Mouse (Mus musculus) kidney, adult 9 months (tissue): ENCODE measurements around the gene Zfp384.

Experiments
- DNase-seq: peaks from one replicate; pipeline ENCODE4 v3.0.0; 2022

The Zfp384 gene

DNA sequence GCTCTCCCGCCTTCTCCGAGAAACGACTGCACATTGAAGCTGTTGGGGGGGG is at the start of gene Zfp384:
TSS of gene Zfp384 (plus strand) at position 17 of the 52 bp plus-strand sequence.
- DNase-seq = no peak

DNA sequence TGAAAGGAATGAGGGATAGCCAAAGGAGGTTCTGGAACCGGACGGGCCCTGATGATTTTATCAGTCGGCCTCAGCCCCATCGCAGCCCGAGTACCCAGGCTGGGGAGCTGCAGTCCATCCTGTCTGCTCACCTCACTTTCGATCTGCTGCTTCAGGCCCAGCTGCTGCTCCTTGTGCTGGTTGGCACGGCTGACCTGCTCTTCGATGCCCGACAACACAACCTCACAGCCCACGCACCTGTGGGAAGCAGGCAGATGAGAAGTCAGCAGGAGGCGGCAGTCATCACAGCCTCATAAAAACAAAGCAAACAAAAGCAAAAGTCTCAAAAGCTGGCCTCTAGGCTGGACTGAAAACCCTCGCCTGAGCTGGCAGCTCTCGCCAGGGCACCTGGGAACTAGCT is 49.0 kb upstream of the Zfp384 start:
- DNase-seq = no peak

DNA sequence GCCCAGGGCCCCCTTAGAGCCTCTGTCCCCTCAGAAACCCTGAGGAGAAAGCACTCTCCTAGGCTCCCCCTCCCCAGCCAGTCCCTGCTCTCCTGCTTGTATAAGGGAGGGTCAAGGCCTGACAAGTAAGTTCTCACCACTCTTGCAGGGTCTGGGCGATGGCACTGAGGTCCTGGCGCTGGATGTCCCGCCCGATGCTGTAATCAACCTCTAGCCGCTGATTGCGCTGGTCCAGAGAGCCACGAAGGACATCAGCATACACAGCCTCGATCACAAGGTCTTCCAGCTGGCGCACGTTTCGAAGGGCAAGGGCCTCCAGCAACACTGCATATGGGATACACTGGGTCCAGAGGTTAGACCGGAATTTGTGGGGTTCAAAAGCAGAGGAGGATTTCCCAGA is 47.9 kb upstream of the Zfp384 start:
- no peak for DNase-seq

DNA sequence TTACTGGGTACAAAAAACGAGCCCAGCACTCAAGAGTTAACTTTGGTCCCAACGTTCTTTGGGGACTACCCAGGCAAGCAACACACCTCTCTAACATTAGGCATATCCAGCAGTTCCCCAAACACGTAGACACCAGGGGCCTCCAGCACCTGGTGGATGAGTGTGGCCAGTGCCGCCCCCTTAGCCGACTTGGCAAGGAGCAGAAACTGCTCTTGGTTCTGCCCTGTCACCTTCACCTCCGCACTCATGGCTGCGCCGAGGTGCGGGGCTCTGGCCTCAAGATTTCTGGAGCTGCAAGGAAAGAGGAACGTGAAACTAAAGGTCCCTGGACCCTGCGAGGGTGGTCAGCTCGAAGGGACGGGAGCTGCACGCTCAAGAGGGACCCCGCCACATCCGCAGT is 44.3 kb upstream of the Zfp384 start:
- no peak for DNase-seq

DNA sequence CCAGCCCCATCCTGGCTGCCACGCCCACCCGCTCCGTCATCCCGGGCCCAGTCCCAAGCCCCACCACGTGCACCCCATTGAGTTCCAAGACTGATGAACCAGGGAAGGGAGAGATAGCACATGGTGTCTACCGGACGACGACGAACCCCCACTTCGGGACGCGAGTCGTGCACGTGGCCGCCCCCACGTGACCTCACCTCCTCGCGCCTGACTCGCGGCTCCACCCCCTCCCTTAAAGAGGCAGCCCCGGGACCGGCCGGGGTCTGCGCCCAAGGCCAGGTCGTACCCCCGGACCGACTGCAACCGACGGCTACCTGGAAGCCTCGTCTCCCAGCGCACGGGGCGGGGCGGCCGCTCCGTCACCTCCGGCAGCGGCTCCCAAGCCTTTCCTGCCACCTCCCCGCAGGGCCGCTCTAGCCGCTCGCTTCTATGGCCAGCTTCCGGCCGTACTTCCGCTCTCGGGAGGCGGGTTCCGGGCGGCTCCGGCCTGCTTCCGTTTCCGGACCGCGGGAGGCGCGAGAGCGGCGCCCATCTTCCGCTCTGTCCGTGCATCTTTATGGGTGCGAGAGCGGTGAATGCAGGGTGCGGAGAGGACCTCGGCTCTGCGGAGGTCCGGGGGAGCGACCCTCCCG is 43.7 kb upstream of the Zfp384 start, which contains the start of gene Cops7a:
TSS of gene Cops7a (minus strand) at position 451 of the 632 bp plus-strand sequence.
- DNase-seq = peak; percentile 95

DNA sequence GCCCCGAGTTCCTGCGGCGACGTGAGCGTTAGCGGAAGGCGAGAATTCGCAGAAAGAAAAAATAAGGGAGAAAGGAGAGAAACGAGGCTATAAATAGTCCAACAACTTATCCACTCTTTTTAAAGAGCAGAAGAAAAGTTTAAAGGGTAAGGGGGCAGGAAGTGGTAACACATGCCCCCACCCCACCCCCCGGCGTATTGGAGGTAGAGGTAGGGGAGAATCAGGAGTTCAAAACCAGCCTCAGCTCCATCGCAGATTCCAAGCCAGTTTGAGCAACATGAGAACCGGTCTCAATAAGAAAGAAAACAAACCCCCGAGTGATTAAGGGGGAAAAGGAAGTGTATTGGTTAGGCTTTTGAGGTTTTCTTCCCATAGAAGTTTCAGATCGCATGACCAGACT is 43.2 kb upstream of the Zfp384 start:
- no peak for DNase-seq

DNA sequence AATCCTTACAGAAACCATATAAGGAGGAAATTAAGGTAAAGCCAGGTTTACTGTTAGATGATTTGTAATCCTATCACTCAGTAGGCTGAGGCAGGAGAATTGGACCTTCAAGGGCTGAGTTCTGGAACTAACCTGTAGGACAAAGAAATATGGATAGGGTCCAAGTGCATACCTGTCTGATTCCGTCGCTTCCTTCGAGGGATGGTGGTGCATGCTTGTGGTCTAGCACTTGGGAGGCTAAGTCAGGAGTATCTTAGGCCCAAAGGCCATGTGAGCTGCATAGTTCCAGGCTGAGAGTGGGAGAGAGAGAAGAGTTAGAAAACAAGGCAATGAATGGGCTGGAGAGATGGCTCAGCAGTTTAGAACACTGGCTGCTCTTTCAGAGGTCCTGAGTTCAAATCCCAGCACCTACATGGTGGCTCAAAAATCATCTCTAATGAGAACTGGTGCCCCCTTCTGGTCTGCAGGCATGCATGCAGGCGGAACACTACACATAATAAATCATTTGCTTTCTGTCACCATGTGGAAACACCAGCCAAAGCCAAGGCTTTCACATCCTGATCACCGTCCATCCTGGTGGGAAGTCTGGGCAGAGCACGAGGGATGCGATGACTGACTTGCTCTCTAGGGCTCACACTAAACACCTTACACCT is 42.4 kb upstream of the Zfp384 start:
- DNase-seq = peak; percentile 38

DNA sequence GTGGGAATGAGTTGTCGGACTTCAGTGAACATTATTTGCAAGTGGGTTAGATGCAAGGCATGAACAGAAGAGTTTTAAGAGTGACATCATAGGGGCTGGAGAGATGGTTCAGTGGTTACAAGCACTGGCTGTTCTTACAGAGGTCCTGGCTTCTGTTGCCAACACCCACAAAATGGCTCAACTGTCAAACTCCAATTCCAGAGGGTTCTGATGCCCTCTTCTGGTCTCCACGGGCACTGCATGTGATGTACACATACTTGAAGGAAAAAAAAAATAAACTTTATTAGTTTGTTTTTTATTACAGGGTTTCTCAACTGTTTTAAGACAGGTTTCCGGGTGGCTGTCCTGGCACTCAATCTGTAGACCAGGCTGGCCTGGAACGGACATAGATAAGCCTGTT is 41.2 kb upstream of the Zfp384 start:
- DNase-seq = peak; percentile 61

DNA sequence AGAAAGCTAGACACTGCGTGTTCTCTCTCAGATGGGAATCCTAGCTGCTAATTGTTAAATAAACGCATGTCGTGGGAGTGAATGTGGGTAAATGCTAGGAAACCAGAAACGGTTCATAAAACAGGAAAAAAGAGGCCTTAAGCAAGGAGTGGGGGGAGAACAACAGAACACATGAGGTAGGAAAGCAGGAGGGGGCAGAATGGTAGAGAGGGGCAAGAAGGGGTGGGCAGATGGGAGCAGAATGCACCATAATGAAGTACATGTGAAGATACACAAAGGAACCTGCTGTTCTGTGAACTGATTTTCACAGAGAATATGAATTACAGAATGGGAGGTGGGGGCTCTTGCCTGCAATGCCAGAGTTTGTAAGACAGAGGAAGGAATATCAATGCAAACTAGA is 16.7 kb upstream of the Zfp384 start:
- no peak for DNase-seq

DNA sequence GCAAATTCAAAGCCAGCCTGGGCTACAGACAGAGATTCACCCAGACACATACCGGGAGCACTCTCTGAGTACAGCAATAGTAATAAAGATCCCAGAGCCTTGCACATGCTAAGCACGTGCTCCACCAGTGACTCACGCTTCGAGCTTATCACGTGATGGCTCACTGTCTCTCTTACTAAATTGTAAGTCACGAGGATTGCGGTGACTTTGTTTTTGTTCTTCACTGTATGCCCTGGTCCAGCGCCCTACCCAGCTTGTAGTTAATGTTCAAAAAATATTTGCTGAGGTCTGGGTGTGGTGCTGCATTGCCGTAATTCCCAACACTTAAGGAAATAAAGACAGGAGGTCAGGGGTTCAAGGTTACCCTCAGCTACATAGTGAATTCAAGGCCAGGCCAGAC is 15.6 kb upstream of the Zfp384 start:
- DNase-seq = no peak

DNA sequence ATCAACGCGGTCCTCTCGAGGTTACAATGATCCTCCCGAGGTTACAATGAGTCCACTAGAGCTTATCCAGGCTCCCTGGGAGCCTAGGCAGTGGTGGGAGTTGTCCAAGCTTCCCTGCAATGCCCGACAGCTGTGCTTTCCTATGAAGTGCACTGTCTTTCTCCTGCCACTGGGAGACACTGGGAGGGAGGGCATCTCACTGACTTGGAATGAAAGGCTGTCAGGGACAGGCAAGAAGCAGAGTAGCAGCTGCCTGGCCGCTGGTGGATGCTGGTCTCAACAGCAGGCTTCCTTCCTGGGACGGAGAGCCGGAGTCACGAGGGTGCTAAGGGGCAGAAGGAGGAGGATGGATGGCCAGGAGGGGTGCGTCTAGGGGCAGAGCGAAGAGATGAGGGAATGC is 15.1 kb upstream of the Zfp384 start:
- DNase-seq = no peak

DNA sequence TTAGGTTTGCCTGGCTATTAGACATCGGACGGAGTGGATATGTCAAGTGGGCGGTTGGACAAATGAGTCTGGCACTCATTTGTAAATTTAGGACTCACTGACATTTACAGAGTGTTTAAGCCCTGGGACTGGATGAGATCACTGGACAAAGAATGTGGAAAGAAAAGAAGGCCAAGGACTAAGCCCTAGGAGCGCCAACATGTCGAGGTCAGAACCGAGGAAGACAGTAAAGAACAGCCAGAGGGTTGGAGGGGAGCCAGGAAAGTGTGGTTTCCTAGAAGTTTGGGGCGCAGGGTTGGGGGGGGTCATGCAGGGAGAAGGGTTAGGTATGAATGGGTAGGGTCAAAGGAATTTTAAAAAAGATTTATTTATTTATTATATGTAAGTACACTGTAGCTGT is 13.7 kb upstream of the Zfp384 start:
- no peak for DNase-seq

DNA sequence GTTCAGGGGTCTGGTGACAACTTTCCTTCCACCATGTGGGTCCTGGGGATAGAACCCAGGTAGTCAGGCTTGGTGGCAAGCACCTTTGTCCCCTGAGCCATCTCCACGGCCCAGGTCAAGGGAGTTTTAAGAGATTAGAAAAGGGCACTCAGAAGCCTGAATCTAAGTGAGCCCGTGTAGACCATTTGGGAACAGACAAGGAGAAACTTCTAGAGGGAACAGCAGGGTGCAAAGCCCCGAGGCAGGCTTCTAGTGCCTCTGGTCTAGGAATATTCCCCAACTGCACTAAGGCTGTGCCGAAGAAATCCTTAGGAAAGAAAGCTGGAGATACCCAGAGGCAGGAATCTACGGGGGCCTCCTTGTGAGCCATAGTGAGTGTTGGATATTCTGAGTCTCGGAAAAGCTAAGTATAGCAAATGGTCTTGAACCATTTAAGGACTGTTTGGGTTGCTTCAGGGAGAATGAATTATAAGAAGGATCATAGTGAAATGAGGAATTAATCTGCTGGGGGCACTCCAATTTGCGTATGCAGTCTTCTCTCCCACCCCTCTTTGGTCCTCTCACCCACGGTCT is 13.0 kb upstream of the Zfp384 start:
- DNase-seq = no peak

DNA sequence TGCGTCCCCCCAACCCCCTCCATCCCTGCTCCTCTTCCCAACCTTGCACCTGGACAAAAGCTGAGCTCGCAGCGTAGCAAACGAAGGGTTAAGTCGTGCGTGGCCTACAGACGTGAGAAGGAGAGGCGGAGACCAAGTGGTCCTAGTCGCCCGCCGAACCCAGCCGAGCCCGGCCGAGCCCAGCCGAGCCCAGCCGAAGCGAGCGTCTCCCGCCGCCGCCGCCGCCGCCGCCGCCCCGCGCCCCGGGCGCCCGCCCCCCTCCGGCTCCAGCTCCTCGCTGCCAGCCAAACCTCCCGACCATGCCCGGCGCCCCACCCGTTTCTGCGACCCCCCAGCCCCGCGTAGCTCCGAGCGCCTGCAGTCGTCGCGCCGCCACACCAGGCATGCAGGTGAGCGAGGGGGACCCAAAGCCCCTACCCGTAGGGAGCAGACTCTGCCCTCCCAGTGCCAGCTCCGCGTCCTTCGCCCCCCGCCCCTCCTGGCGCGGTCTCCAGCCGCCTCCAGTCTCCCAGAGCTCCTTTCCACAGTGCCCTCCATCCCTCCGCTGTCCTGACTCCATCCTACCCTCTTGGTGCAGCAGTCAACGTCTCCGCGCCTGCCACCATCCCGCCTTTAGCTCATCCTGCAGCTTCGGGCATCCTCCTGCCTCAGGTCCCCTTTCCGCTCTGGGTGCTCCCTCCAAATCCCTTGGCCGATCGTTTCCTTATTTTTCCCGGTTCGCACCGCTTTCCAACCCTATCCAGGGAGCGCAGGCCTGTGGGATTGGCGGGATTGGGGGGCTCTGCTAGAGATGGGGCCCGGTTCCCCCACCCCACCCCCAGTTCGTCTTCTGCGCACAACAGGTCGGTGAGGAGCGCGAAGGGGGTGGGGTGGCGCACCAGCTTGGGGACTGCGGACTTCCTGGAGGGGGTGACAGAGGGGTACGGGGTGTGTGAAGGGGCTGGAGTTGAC is 12.1 kb upstream of the Zfp384 start, which contains the start of gene Pianp:
TSS of gene Pianp (plus strand) at position 144 of the 951 bp plus-strand sequence.
- peak; percentile 46 for DNase-seq

DNA sequence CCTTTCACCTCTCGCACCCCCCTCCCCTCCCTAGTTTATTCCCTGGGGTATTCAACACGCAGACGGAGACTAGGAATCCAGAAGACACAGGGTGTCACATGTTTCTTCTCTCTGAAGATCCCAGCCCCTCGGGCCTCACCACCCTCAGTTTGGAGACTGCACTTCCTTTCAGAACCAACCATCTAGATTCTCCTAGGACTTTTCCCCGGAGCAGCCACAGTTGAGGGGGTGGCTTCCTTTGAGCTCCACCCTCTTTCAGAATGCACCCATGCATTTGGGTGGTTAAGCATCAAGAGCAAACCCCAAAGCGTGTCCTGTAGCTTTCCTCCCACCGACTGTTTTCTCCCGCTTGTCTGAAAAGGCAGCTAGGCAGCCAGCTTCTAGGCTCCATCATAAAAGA is 10.9 kb upstream of the Zfp384 start:
- no peak for DNase-seq

DNA sequence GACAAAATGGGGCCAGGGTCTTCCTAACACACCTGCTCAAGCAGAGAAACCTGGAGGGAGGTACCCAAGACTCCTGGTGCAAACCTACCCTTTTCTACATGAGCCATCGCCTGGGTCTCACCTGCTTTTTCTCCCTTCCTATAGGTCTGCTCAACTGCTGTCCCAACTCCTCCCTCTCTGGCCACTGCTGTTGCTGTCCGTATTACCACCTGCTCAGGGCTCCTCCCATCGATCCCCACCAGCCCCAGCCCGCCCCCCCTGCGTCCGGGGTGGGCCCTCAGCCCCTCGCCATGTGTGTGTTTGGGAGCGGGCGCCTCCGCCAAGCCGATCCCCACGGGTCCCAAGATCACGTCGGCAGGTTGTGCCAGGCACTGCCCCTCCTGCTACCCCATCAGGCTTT is 9.9 kb upstream of the Zfp384 start:
- DNase-seq = no peak

DNA sequence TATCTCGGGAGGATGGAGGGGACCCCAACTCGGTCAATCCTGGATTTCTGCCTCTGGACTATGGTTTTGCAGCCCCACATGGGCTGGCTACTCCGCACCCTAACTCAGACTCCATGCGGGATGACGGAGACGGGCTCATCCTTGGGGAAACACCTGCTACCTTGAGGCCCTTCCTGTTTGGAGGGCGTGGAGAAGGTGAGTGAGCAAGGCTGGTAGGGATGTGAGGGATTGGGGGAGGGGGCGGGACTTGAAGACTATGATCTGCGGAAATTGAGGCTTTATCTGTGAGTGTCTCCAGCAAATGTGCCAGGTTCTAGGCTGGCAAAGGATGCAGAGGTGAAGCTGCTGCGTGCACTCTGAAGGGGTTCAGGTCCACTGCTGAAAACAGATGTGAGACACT is 9.4 kb upstream of the Zfp384 start:
- no peak for DNase-seq

DNA sequence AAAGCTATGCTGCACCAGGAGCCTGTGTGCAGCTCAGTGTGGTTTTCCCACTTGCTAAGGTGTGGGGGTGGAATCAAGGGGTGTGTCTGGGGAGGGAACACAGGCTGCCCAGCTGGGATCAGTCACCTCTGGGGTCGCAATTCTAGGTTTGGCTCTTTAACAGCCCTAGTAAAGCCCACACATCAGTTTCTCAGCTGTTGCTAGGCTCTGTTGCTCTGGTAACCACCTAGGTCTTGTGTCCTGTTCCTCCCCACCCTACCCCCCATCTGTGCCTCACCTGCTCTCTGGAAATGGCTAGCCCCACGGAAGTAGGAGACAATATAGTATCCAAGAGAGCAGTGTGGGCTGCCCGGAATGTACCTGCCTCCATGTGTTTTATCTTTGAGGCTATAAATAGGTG is 5.2 kb upstream of the Zfp384 start:
- no peak for DNase-seq

DNA sequence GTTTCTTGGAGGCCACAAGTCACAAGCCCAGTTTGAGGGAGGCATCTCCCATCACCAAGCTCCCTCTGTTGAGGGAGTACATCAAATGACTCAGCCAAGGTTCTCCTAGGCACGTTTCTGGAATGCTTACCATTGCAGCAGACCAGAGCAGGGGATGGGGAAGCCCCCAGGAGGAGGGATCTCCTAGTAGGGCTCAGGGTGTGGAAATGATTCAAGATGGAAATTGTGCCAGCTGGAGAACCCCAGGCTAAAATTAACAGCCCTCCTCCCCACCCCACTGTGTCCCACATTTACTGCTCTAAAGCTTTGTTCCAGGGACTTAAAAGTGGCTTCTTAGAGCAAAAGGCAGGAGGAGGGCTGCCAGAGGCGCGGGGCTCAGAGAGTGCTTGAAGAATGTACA is 3.9 kb upstream of the Zfp384 start:
- DNase-seq = no peak

DNA sequence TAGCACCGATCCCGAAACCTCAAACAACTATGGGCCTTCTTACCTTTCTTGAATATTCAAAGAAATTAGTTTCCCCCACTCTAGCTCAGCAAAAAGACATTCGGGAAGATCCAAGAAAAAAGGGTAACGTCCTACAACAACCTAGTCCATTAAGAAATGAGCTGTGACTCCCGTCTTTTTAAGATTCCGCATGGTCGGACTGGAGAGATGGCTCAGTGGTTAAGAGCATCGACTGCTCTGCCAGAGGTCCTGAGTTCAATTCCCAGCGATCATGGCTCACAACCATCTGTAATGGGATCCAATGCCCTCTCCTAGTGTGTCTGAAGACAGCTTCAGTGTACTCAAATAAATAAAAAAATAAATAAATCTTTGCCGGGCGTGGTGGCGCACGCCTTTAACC is 885 bp upstream of the Zfp384 start:
- DNase-seq = no peak

DNA sequence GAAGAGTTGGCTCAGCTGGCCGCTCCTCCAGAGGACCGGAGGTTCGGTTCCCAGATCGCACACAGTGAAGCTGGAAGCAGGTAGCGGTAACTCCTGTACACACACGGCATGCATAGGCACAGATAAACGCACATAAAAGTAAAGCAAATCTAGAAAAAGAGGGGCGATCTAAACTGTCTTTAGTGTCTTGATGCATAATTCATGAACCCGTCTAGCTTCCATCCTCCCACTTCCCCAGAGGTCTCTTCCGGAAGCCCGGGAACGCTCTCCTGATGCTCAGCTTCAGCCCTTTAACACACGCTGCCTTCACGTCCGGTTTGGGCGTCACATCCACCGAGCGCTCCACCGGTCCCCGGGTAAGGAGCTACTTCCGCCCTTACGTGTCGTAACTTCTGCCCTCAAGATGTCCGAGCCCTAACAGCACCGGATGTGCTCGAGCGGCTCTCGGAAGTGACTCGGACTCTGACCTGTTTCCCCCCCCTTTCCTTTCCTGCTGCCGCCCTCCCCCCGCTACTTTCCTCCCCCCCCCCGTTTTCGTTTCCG is 288 bp upstream of the Zfp384 start:
- peak; percentile 99 for DNase-seq

DNA sequence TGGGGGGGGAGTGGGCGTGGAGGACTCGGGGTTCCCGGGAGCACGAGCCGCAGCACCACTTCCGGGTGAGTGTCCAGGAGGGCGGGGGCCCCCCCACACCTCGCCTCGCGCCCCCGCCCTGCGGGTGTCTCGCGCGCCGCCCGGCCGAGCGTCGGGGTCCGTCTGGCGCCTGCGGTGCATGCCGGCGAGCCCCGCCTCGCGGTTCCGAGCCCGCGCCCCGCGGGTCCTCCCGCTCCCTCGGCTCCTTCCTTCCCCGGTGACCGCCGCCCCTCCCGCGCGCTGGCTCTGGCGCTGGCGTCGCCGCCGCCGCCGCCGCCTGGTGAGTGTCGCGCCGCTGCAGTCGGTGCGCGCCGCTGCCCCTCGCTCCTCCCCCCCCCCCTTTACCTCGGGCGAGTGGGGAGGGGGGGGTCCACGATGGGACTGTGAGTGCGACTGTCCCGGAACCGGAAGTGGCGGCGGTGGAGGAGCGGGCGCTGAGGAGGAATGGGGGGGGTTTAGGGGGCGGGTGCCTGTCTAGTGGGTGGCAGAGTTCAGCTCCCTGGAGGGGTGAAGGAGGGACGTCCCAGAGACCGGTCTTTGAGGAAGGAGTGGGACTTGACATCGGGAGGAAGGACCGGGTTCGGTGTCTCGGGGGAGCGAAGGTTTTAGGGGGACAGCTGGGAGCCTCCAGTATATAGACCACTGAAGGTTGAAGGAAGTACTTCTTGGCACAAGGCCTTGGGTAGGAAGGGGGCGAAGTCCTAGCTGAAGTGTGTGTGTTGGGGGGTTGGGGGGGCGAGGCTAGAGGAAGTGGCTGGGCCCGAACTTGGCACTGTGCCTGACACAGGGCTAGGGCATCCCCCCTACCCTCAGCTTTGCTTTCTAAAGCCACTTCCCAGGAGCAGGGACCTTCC is 482 bp downstream of the Zfp384 start:
- peak; percentile 79 for DNase-seq

DNA sequence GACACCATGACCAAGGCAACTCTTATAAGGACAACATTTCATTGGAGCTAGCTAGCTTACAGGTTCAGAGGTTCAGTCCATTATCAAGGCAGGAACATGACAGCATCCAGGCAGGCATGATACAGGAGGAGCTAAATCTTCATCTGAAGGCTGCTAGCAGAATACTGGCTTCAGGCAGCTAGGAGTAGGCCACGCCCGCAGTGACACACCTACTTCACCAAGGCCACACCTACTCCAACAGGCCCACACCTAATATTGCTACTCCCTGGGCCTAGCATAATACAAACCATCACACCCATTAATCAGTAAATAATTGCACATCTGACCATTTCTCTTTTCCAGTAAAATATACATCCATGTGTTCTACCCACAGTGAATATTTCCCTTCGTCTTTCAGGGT is 8.7 kb downstream of the Zfp384 start:
- DNase-seq = no peak
